Mouse (Mus musculus) heart, adult 9 months (tissue): ENCODE measurements around the gene Obp1b.
"Not testable (repeated sequence)": the region's sequence is repeated elsewhere in the genome, so short reads cannot be mapped to it uniquely, and the experiment has no call there.

ENCODE experiments used
- DNase-seq, 2 experiments: peaks; one replicate each; pipeline ENCODE4 v3.0.0; 2022; ENCODE audit warnings: low spot score in 2 of 2

Gene Obp1b

GRCm38 (mm10) chrX:78186477-78186876 is at the start of gene Obp1b:
Gene Obp1b, plus strand, starts transcription at chrX:78186777.
- not testable (repeated sequence) for DNase-seq

DNA sequence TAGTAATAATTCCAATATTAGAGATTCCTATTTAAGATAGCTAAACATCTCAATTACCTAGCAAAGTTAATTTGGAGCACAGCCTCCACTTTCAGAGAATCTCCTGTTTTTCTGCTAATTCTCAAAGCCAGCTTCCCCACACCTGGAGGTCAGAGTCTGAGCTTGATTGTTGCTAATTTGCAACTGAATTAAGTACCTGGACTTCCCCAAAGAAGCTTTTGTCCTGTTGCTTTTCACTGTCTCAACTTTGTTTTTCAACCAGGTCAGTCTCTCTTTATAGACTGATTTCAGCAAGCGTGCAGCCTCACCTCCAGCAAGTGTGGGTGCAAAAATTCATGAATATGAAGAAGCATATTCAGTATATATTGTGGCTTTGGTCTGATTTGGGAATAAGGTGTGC is 15.6 kb downstream of the Obp1b start:
- not testable (repeated sequence) for DNase-seq

- no peak for DNase-seq
Measured at GRCm38 (mm10) chrX:78202829-78203228, 16.3 kb downstream of the Obp1b start.
